Mouse (Mus musculus): ENCODE data around the gene Arhgap44.

DNA sequence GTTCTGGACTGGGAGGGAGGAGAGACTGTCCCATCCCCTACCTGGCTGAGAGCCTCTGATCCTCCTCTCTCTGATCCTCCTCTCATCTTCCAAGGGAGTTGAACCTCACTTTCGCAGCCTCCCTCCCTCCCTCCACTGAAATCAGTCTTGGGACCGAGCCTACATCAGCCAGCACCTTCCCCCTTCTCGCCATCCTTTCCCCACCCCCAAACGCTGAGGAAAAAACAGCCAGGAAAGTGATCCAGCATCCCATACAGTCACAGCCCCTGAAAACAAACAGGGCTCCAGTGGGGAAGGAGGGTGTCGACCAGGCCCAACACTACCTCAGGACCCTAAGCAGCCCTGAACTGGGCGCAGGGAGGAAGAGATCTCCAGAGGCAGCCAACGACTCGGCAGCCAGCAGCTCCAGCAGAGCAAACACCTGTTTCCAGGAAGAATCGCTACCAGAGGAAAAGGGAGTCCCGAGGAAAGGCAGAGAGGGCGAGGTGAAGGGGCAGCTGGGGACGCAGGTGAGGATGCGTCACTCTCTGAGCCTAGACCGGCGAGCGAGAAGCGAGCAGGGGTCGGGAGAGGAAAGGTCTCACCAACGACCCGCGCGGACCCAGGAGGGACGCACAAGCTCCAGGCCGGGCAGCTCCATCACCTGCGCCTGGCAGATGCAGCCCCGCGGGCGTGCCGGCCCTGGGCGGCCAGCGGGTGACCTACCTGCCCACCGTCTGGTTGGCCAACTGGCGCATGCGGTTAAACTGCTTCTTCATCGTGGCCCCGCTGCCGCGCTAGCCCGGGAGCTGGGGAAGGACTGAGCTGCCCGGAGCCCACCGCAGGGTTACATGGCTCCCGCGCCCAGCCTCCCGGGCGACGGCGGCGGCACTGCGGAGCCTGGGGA lies 637 bp downstream of the Arhgap44 start:
- no peak for TF ChIP-seq CTCF (IDR thresholded peaks at IDR 0.05)
- no peak for TF ChIP-seq EP300 (IDR thresholded peaks at IDR 0.05)

Measured in lung, postnatal 0 days (tissue).